Mouse (Mus musculus) forebrain, embryonic 11.5 days (tissue): ENCODE measurements at regions not wholly inside any gene's neighbourhood (a gene's known extent, or its start where the extent isn't known, plus 50 kb on each side); places are given as distances from the start of the nearest gene placed in this dataset.
A peak's percentile ranks its signal among the peaks of the same experiment; 100 is the strongest.

ENCODE experiments used
- ATAC-seq: fragments of 200-750 bp; cut with Nextera tagmentation; replicated peaks from 2 replicates; pipeline ENCODE4 v1.8.0; 2017; ENCODE audit warnings: moderate TSS enrichment; ENCODE audit not compliant: low FRiP score
- DNase-seq: peaks from one replicate; pipeline ENCODE4 v3.0.0-alpha.2; 2017; ENCODE audit warnings: low spot score
- H3K27ac ChIP-seq: fragments of 300-500 bp; sonication (generic); 2 replicates; pipeline ENCODE4 v1.5.1; 2014; ENCODE audit warnings: low read depth, low read length
- H3K27me3 ChIP-seq: fragments of 300-500 bp; sonication (generic); 2 replicates; pipeline ENCODE4 v1.6.1; 2014; ENCODE audit warnings: mild to moderate bottlenecking, low read length, mixed read lengths; ENCODE audit not compliant: control insufficient read depth, insufficient read depth
- H3K36me3 ChIP-seq: fragments of 300-500 bp; sonication (generic); 2 replicates; pipeline ENCODE4 v1.6.1; 2014; ENCODE audit warnings: mild to moderate bottlenecking, low read length, moderate library complexity, mixed read lengths; ENCODE audit not compliant: control insufficient read depth, insufficient read depth
- H3K4me1 ChIP-seq: fragments of 300-500 bp; sonication (generic); replicated peaks from 2 replicates; pipeline ENCODE4 v1.6.1; 2014; ENCODE audit warnings: low read length, mixed read lengths; ENCODE audit not compliant: control insufficient read depth, insufficient read depth
- H3K4me2 ChIP-seq: fragments of 300-500 bp; sonication (generic); 2 replicates; pipeline ENCODE4 v1.6.1; 2014; ENCODE audit warnings: low read depth, mild to moderate bottlenecking, low read length, moderate library complexity, mixed read lengths; ENCODE audit not compliant: severe bottlenecking
- H3K4me3 ChIP-seq: fragments of 300-500 bp; sonication (generic); 2 replicates; pipeline ENCODE4 v1.5.1; 2014; ENCODE audit warnings: low read depth, low read length
- H3K9ac ChIP-seq: fragments of 300-500 bp; sonication (generic); 2 replicates; pipeline ENCODE4 v1.6.1; 2014; ENCODE audit warnings: low read length
- H3K9me3 ChIP-seq: fragments of 300-500 bp; sonication (generic); 2 replicates; pipeline ENCODE4 v1.6.1; 2016; ENCODE audit warnings: low read length, mixed read lengths; ENCODE audit not compliant: control insufficient read depth
- WGBS: fragments of 180-500 bp; shearing (Covaris S2); extraction: QIAGEN DNeasy Blood & Tissue Kit; methylation state at CpG from one replicate; pipeline ENCODE4 v1.1.7; 2014; 5-methylcytosine and 5-hydroxymethylcytosine counted together

GRCm38 (mm10) chr1:100644858-100645257 lies 872.3 kb downstream of the Cntnap5b start:
- Histone ChIP-seq H3K9me3 (no peaks in the 10 kb centered on the region), H3K4me1 (no peaks in the 10 kb centered on the region)
- ATAC-seq = peak; percentile 89

GRCm38 (mm10) chr1:100660822-100661221 lies 888.3 kb downstream of the Cntnap5b start:
- Histone ChIP-seq H3K4me1 (no peaks in the 10 kb centered on the region), H3K4me2 (no peak overlapping the region), H3K9ac (no peak overlapping the region), H3K9me3 (no peaks in the 10 kb centered on the region), H3K27ac (no peak overlapping the region), H3K27me3 (no peaks in the 10 kb centered on the region), H3K4me3 (no peak overlapping the region), H3K36me3 (no peaks in the 10 kb centered on the region)
- ATAC-seq (no peak), DNase-seq (no peak)
- WGBS = 83% methylated on average over 3 of the region's 3 CpGs

More at GRCm38 (mm10) chr1:100644858-100645257, 872.3 kb downstream of the Cntnap5b start:
- no peak for DNase-seq
- H3K4me3 ChIP-seq = no peak overlapping the region
- no peaks in the 10 kb centered on the region for H3K36me3 ChIP-seq
- no peak overlapping the region for H3K4me2 ChIP-seq
- H3K9ac ChIP-seq = no peak overlapping the region
- no peaks in the 10 kb centered on the region for H3K27me3 ChIP-seq
- H3K27ac ChIP-seq = no peak overlapping the region

GRCm38 (mm10) chr1:100706898-100707297 lies 934.3 kb downstream of the Cntnap5b start:
- H3K9ac ChIP-seq = no peak overlapping the region
- no peaks in the 10 kb centered on the region for H3K36me3 ChIP-seq
- H3K4me1 ChIP-seq = no peaks in the 10 kb centered on the region
- H3K4me2 ChIP-seq = no peak overlapping the region
- ATAC-seq = no peak
- DNase-seq = no peak
- no peaks in the 10 kb centered on the region for H3K9me3 ChIP-seq
- H3K27me3 ChIP-seq = no peaks in the 10 kb centered on the region
- H3K4me3 ChIP-seq = no peak overlapping the region
- no peak overlapping the region for H3K27ac ChIP-seq
- 93% methylated on average over 3 of the region's 3 CpGs for WGBS
